Mouse (Mus musculus) thymus, postnatal 0 days (tissue): Measurements from ENCODE around the gene Hpse. TPM values are rescaled to one million over a fixed set of nuclear protein-coding genes. Genes with fewer than 3 reads are reported as not detected.

Experiments
- DNase-seq: peaks from one replicate; pipeline ENCODE4 v3.0.0-alpha.2; 2015; ENCODE audit warnings: low spot score
- polyA plus RNA-seq: library from polyadenylated mRNA; unstranded; fragments of >200 nt; fragmentation: Nextera tagmentation; extraction: Ambion mirVana; gene quantifications from 2 replicates; pipeline ENCODE4 v1.2.1, GENCODE M21; 2015

Gene Hpse
- polyA plus RNA-seq, 1 experiment from 2014 or later: 1.7 TPM

DNA sequence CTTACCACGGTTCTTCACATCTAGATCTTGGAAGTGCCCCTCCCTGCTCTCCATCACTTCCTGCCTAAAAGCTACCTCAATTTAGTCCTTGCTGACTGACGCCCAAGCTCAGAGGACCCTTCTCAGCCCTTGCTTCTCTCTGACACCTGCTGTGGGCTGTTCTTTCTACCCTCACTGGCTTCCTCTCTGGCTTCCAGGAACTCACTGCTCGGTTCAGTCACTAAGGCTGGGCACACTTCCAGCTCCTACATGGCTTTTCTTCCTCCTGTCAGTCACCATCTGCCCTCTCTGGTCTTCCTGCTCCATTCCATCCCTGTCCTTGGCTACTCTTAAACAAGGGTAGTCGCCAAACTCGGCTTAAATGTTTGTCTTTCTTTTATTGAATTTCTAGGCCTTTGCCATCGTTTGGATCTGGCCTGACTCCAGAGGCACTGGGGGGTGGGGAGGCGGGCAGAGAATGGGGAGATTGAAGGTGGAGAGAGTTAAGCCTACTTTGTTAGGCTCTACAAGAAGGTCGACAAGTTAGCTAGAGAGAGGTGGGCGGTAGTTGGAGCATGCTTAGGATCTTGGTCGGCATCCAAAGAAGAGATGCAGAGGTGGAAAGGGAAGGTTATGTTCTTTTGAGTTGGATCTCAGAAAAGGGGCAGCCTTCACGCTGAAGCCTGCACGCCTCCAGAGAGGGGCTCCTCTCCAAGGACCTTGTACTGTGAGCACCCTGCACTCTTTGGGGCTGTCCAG lies 76.1 kb downstream of the Hpse start:
- DNase-seq: peak; percentile 78

DNA sequence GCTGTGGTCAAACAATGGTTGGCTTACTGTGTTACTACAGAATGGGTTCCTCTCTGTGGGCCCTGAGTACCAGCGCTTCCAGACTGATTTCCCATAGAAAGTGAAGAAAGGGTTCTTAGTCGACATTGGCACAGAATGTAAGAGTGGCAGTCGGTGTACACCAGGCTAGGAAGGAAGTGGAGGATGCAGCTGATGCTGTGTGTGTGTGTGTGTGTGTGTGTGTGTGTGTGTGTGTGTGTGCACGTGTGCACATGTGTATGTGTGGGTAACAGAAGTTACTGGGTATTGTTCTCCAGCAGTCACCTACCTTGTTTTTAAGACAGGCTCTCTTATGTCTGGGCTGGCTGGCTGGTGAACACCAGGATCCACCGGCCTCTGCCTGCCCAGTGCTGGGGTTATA lies 77.2 kb downstream of the Hpse start:
- DNase-seq: no peak

DNA sequence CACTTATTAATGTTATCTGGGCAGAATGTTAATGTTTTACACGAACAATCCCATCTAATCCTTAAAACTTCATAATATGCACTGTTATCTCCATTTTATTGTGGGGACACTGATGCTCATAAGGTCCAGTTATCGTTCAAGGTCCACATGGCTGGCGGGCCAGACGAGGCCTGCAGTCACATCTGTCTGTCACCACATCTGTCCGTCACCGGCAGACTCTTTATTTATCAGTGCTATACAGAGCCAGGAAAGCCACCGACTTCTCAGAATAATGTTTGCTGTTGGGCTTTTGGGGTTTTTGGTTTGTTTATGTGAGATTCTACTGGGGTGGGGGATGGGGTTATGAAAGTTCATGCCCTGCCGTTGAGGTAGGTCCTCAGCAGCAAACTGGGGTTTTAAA lies 81.0 kb downstream of the Hpse start:
- no peak for DNase-seq

DNA sequence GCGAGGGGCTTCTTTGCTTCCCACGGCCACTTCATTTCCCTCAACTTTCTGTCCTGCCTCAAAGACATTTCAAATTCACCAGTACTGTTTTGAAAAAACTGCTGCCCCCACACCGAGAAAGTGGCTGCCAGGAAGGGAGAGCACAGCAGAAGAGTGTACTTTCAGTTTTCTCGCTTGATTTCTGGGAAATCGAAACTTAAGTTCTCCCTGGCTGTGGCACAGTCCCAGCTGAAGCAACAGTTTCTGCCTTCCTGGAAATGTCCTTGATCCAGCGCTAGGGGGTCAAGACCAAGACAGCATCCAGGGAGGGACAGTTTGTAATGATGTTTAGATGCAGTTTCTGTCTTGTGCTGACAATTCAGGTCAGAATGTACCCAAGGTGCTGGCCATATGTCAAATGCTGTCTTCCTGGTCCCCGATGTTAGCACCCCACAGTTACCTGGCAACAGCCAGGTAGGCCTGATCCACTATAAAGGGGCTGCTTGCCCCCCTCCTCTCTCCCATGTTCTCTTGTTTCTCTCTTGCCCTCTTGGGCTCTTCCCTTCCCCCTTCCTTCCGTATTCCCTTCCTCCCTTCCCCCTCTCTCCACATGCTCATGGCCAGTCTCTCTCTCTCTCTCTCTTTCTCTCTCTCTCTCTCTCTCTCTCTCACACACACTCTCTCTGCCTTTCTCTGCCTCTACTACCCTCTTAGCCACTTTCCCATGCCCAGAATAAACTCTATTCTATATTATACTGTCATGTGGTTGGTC lies 82.5 kb downstream of the Hpse start:
- no peak for DNase-seq

DNA sequence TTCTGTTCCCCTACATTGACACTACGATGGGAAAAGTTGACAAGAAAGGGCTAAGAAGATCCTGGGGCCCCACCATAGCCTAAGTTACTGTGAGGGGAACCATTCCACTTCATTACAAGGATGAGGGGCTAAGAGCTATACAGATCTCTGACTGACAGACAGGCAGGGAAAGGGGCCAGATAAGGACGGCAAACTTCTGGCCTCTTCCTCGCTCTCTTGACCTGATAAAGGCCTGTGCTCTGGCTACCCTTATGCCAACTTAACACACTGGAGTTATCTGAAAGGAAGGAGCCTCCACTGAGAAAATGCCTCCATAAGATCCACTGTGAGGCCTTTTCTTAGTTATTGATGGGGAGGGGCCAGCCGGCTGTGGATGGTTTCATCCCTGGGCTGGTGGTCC lies 83.6 kb downstream of the Hpse start:
- no peak for DNase-seq

DNA sequence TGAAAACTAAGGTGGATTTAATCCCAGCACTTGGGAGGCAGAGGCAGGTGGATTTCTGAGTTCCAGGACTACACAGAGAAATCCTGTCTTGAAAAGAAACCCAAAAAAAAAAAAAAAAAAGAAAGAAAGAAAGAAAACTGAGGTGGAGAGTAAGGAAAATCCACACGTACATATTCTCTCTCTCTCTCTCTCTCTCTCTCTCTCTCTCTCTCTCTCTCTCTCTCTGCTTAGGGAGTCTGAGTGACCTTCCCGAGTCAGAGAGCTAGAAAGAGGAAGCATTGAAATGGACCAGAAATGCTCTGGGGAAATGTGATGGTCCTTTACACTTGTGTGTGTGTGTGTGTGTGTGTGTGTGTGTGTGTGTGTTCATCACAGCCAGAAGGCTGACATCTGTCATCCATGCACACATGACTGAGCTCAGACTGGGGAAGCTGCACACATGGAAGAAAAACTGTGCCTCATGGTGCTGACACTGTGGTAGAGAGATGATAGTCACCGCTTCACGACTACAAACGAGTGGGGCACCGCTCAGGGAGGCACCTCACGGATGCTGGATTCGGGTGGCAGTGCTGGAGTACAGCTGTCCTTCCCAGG lies 84.5 kb downstream of the Hpse start:
- DNase-seq: no peak

DNA sequence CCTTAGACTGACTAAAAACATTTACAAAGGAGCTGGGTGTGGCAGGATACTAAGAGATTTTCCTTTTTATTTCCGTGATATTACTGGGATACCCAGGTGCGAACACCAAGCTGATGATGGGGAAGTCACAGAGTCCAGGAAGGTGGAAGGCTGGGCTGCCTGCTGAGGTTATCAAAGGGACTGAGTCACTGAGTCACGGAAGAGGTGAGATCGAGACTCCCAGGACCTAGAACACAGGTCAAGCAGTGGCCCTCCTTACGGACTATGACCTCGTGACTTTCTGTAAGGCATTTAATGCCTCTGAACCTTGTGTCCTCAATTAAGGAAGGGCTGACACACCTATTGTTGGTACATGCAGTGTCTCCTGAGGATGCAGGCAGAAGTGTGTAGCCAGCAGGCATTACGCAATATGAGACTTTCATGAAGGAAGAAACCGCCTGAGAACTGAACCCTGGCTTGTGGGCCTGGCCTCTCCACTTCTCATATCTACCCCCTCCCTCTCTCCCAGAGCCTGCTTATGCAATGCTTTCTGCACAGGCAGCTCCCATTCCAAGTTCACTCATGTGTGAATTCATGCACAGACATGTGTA lies 86.9 kb downstream of the Hpse start:
- no peak for DNase-seq

Other genes starting within 250 kb of the Hpse start
- 9.4 and 10.0 TPM in 2 replicates for gene Lin54, start 219.1 kb downstream of the Hpse start, polyA plus RNA-seq
- 132 and 133 TPM in 2 replicates for gene Cops4, start 201.4 kb downstream of the Hpse start, polyA plus RNA-seq
- 218 and 221 TPM in 2 replicates for gene Plac8, start 147.5 kb downstream of the Hpse start, polyA plus RNA-seq
- 44.6 and 47.0 TPM in 2 replicates for gene Coq2, start 44.6 kb downstream of the Hpse start, polyA plus RNA-seq
- 15.8 and 20.7 TPM in 2 replicates for gene Helq, start 78.9 kb upstream of the Hpse start, polyA plus RNA-seq
- 265 and 268 TPM in 2 replicates for gene Mrps18c, start 78.9 kb upstream of the Hpse start, polyA plus RNA-seq
- gene Abraxas1, start 101.2 kb upstream of the Hpse start, polyA plus RNA-seq: 33.5 and 40.3 TPM in 2 replicates
- 2.7 and 3.0 TPM in 2 replicates for gene Gpat3, start 126.0 kb upstream of the Hpse start, polyA plus RNA-seq